Mouse (Mus musculus) kidney, adult 2 months (tissue): ENCODE data around the gene Tubgcp6.

ENCODE experiments used
- CTCF ChIP-seq: fragments of 200-500 bp; conservative IDR thresholded peaks from 2 replicates; pipeline ENCODE4 v1.5.1; 2011; ENCODE audit warnings: low read depth, mild to moderate bottlenecking, control low read depth, low read length, moderate library complexity, mixed read lengths; ENCODE audit not compliant: insufficient read depth, insufficient read length
- POLR2A ChIP-seq: fragments of 200-500 bp; IDR thresholded peaks from one replicate; pipeline ENCODE4 v1.6.1; 2011; ENCODE audit warnings: low read depth, low read length, control low read depth

DNA sequence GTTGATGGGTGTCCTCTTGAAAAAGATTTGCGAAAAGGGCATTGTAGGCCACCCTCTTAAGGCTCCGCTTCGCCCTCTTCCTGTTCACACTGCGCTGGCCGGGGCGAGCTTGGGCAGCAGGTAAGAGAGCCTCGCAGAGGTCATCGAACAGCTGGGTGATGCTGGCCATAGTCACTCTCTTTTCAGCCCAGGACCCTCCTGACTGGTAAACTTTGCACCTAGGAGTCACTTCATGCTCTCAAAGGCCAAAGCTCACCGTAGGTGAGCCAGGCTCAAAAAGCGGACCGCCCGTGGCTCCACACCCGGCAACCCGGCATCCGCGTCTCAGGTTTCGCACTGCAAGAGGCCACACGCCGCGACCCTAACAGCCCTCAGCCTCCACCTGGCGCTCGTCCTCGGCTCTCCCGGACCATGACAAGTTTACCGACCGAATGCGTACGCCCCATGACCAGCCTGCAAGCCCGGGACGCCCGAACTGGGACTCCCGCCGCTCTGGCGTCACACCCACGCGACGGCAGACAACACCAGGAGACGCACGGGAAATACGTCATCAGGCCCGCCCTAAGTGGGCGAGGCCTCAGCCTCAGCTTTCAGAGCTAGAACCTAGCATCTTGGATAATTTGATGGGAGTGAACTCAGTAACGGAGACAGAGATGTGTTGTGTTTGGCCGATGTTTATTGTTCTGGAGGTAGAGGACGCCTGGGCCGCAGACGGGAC, at the start of gene Tubgcp6:
- TF ChIP-seq CTCF (no peak), POLR2A (peak; percentile 18)
